Mouse (Mus musculus) lung, embryonic 14.5 days (tissue): ENCODE measurements at regions not wholly inside any gene's neighbourhood (a gene's known extent, or its start where the extent isn't known, plus 50 kb on each side); places are given as distances from the start of the nearest gene placed in this dataset.

Source experiments
- ATAC-seq: fragments of 200-750 bp; cut with Nextera tagmentation; 2 replicates; pipeline ENCODE4 v1.8.0; 2017; ENCODE audit warnings: mild to moderate bottlenecking, moderate TSS enrichment, moderate library complexity; ENCODE audit not compliant: insufficient read depth
- DNase-seq: peaks from one replicate; pipeline ENCODE4 v3.0.0-alpha.2; 2015
- H3K27ac ChIP-seq: fragments of 300-500 bp; sonication (generic); 2 replicates; pipeline ENCODE4 v1.5.1; 2014; ENCODE audit warnings: low read depth, mild to moderate bottlenecking, moderate library complexity
- H3K27me3 ChIP-seq: fragments of 300-500 bp; sonication (generic); 2 replicates; pipeline ENCODE4 v1.6.1; 2014; ENCODE audit warnings: low read length, control low read depth; ENCODE audit not compliant: insufficient read depth
- H3K36me3 ChIP-seq: fragments of 300-500 bp; sonication (generic); 2 replicates; pipeline ENCODE4 v1.6.1; 2014; ENCODE audit warnings: control low read depth; ENCODE audit not compliant: insufficient read depth
- H3K4me1 ChIP-seq: fragments of 300-500 bp; sonication (generic); 2 replicates; pipeline ENCODE4 v1.6.1; 2014; ENCODE audit warnings: antibody characterized with exemption, control low read depth; ENCODE audit not compliant: insufficient read depth
- H3K4me2 ChIP-seq: fragments of 300-500 bp; sonication (generic); 2 replicates; pipeline ENCODE4 v1.6.1; 2014; ENCODE audit warnings: mild to moderate bottlenecking
- H3K4me3 ChIP-seq: fragments of 300-500 bp; sonication (generic); 2 replicates; pipeline ENCODE4 v1.5.1; 2014; ENCODE audit warnings: low read depth, low read length
- H3K9ac ChIP-seq: fragments of 300-500 bp; sonication (generic); 2 replicates; pipeline ENCODE4 v1.6.1; 2014
- H3K9me3 ChIP-seq: fragments of 300-500 bp; sonication (generic); 2 replicates; pipeline ENCODE4 v1.6.1; 2016; ENCODE audit warnings: low read depth, low read length, control low read depth
- CTCF ChIP-seq: IDR thresholded peaks from 2 replicates; pipeline ENCODE4 v1.5.1; 2016; ENCODE audit warnings: antibody characterized with exemption, low read depth
- WGBS: fragments of 180-500 bp; shearing (Covaris S2); extraction: QIAGEN DNeasy Blood & Tissue Kit; methylation state at CpG from one replicate; pipeline ENCODE4 v1.1.7; 2014; 5-methylcytosine and 5-hydroxymethylcytosine counted together

DNA sequence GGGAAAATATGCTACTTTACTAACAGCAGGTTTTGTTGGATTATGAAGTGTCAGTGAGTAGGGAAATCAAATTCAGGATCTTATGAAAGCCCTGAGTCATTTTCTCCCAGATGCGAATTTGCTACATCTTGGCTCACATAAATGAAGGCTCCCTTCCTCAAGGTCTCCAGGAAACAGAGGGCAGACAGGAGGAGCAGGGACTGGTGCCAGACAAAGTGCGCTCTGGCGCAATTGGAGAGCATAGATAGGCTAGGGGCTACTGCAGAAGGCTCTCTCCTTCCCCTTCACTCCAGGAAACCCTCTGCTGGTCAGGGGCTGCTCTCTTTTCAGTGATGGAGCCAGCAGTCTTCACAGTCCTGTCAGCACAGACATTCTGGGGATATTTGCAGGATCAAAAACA, 634.1 kb downstream of the Zfp706 start:
- peak; percentile 50 for DNase-seq
- Histone ChIP-seq H3K9ac (0 out of 2 replicates have a peak overlapping the region, but pooled peaks have one; percentile 20), H3K4me3 (no peak overlapping the region), H3K9me3 (no peaks in the 10 kb centered on the region), H3K27ac (peak overlapping the region; percentile 93), H3K27me3 (no peaks in the 10 kb centered on the region), H3K4me2 (peak overlapping the region; percentile 78), H3K4me1 (peaks cover 13% of the 10 kb centered on the region; the same call in 1 of the 2 replicates), H3K36me3 (no peaks in the 10 kb centered on the region)
- 23% methylated on average over 3 of the region's 3 CpGs for WGBS
- ATAC-seq: 0 out of 2 replicates have a peak, but pooled peaks have one; percentile 33
- no peak for TF ChIP-seq CTCF

DNA sequence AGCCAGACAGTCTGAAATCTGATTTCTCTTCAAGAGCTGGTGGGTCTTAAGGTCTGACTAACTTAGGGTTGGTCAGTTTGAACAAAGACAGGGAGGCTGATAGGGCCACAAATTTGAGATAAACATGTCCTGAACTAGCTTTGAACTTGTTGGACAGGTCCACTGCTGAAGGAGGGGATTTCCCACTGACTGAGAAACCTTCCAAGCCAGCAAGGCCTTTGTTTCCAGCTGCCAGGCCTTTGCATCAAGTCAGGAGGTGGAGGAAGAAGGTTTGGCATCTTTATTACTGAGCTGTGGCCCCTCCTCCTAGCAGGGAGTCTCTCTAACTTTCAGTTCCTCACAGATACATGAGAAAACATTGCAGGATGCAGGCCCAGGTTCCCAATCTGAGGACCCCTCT, 636.2 kb downstream of the Zfp706 start:
- peaks cover 13% of the 10 kb centered on the region; the same call in 1 of the 2 replicates for H3K4me1 ChIP-seq
- DNase-seq (peak; percentile 28), ATAC-seq (no peak)
- H3K4me2 ChIP-seq: no peak overlapping the region
- H3K4me3 ChIP-seq: no peak overlapping the region
- no peak overlapping the region for H3K9ac ChIP-seq
- no peaks in the 10 kb centered on the region for H3K36me3 ChIP-seq
- TF ChIP-seq CTCF: no peak
- no peaks in the 10 kb centered on the region for H3K9me3 ChIP-seq
- no peaks in the 10 kb centered on the region for H3K27me3 ChIP-seq
- H3K27ac ChIP-seq: 0 out of 2 replicates have a peak overlapping the region, but pooled peaks have one; percentile 13

DNA sequence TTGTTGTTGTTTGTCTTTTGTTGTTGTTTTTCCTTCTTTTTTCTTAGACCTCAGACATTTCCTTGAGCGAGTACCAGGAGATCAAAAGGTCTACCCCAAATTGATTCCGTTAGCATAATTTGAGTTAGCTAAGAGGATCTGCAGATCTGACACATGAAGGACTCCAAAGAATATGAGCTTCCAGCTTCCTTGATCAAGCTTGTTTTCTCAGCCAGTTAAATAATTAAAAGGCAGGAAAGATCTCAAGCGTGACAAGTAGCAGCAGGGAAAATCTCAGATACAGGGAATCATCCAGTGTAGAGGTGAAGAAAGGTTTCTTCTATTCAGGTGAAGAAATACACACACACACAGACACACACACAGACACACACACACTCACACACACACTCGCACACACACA, 636.7 kb downstream of the Zfp706 start:
- WGBS: 82% methylated on average over 4 of the region's 4 CpGs
- no peak overlapping the region for H3K27ac ChIP-seq
- no peak for ATAC-seq

DNA sequence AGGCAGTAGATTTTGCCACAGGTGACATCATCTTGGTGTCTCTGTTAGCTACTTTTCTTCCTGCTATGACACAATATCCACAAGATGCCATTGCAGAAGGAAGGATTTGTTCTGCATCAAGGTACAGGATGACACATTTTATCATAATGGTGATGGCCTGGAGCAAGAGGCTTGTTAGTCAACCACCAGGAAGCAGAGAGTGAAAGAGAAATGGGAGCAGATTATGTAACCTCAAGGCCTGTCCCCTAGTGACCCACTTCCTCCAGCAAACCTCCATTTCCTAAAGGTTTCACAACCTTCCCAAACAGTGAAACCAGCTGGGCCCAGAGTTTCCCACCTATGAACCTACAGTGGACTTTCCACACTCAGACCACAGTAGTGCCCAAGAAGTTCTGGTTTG, 640.3 kb downstream of the Zfp706 start:
- no peak overlapping the region for H3K4me3 ChIP-seq
- ATAC-seq (no peak), DNase-seq (no peak)
- H3K36me3 ChIP-seq: no peaks in the 10 kb centered on the region
- no peak overlapping the region for H3K4me2 ChIP-seq
- no peak for TF ChIP-seq CTCF
- no peak overlapping the region for H3K27ac ChIP-seq
- H3K27me3 ChIP-seq: no peaks in the 10 kb centered on the region
- no peaks in the 10 kb centered on the region for H3K9me3 ChIP-seq
- H3K4me1 ChIP-seq: no peaks in the 10 kb centered on the region
- no peak overlapping the region for H3K9ac ChIP-seq

More for the DNA sequence above, 636.7 kb downstream of the Zfp706 start:
- Histone ChIP-seq H3K9me3 (no peaks in the 10 kb centered on the region), H3K27me3 (no peaks in the 10 kb centered on the region), H3K4me2 (no peak overlapping the region), H3K9ac (no peak overlapping the region), H3K36me3 (no peaks in the 10 kb centered on the region), H3K4me3 (no peak overlapping the region), H3K4me1 (peaks cover 13% of the 10 kb centered on the region; the same call in 1 of the 2 replicates)
- TF ChIP-seq CTCF: no peak
- DNase-seq: no peak

DNA sequence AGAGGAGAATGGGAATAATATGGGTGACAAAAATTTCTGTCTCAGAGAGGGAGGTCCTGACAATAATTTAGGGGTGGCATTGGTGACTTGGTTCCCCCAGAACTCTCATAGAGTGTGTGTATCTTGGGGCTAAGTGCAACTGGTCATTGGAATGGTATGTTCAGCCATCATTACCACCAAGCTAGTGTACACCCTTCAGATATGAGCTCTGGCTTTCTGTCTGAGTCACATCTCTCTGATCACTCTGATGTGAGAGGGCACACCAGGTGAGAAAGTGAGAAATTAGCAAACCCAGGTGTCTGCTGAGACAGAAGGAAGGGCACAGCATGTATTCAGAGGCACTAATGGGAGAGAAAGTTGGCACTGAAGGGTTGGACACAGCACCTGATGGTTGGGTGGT, 642.8 kb downstream of the Zfp706 start:
- Histone ChIP-seq H3K9ac (no peak overlapping the region), H3K36me3 (no peaks in the 10 kb centered on the region), H3K4me3 (no peak overlapping the region), H3K27ac (no peak overlapping the region), H3K27me3 (no peaks in the 10 kb centered on the region), H3K4me2 (no peak overlapping the region), H3K4me1 (0 out of 2 replicates have a peak, but pooled peaks cover 8% of the 10 kb centered on the region), H3K9me3 (no peaks in the 10 kb centered on the region)
- DNase-seq (no peak), ATAC-seq (no peak)
- TF ChIP-seq CTCF: no peak

DNA sequence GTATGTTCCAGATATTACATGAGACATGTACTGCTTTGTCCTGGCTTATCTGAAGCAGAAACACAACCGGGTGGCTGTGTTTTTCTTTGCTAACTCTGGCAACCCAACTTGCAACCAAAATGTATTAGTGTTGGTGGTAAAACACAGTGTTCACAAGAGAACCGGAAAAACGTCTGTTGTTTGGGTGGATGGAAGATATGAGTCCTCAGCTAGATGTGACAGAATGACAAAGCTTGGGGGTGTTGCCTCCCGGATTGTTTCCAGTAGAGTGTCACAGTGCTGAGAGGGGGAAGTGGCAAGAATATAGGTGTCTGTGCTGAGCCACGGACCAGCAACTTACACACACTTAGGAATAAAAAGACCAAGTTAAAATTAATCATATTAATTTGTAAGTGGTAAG, 643.5 kb downstream of the Zfp706 start:
- no peak overlapping the region for H3K4me3 ChIP-seq
- H3K4me2 ChIP-seq: no peak overlapping the region
- H3K9ac ChIP-seq: no peak overlapping the region
- no peaks in the 10 kb centered on the region for H3K36me3 ChIP-seq
- H3K27ac ChIP-seq: no peak overlapping the region
- TF ChIP-seq CTCF: no peak
- no peaks in the 10 kb centered on the region for H3K9me3 ChIP-seq
- WGBS: 46% methylated on average over 5 of the region's 5 CpGs
- ATAC-seq (no peak), DNase-seq (peak; percentile 16)
- H3K27me3 ChIP-seq: no peaks in the 10 kb centered on the region
- 0 out of 2 replicates have a peak, but pooled peaks cover 8% of the 10 kb centered on the region for H3K4me1 ChIP-seq

DNA sequence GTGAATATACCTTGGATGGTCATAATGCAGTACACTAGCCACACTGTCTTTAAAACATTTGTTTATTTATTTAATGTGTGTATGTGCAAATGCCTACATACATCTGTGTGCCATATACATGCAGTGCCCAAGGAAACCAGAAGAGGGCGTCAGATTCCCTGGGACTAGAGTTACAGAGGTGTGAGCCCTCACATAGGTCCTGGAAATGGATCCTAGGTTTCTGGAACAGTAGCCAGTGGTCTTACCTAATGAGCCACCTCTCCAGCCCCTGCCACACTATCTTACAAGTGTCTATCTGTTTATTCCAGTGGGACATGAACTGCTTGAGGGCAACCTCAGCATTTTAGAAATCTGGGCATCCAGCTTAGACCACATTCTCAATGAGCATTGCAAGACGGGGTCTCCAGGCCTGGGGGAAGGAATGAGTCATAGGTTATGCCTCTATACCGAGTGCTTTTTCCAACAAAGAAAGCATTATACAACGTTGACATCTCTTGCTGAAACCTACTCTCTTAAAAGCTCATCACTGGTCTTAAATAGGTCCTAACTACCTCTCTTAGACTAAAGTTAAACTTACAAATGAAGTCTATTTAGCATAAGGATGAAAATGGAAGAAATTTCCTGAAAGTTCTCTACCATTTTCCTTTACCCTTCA, 644.5 kb downstream of the Zfp706 start:
- no peaks in the 10 kb centered on the region for H3K9me3 ChIP-seq
- 63% methylated on average over 4 of the region's 4 CpGs for WGBS
- DNase-seq: no peak
- 0 out of 2 replicates have a peak, but pooled peaks cover 8% of the 10 kb centered on the region for H3K4me1 ChIP-seq
- no peak overlapping the region for H3K4me2 ChIP-seq
- no peak overlapping the region for H3K27ac ChIP-seq
- ATAC-seq: no peak
- H3K4me3 ChIP-seq: no peak overlapping the region
- no peaks in the 10 kb centered on the region for H3K27me3 ChIP-seq
- no peak overlapping the region for H3K9ac ChIP-seq
- H3K36me3 ChIP-seq: no peaks in the 10 kb centered on the region
- peak; percentile 34; the same call in 1 of the 2 replicates for TF ChIP-seq CTCF
